Mouse (Mus musculus): Measurements from ENCODE around the gene Noc2l.

GRCm38 (mm10) chr4:156234021-156234501, 1.7 kb upstream of the Noc2l start:
- TF ChIP-seq CTCF (IDR thresholded peaks at IDR 0.05; ENCODE audit: borderline replicate concordance, insufficient read depth, low read length) (no peak), POLR2A (IDR thresholded peaks at IDR 0.05; ENCODE audit: low read depth, low read length) (no peak; the same call in 1 of the 2 replicates)
